Mouse (Mus musculus) ES-Bruce4 (cell line): Measurements from ENCODE around the gene Elob. TPM values are rescaled to one million over a fixed set of nuclear protein-coding genes. Genes with fewer than 3 reads are reported as not detected.

Experiments
- H3K27ac ChIP-seq: 2 replicates; pipeline ENCODE4 v1.5.1; 2012; ENCODE audit warnings: low read length, inconsistent platforms; ENCODE audit not compliant: insufficient read depth
- H3K27me3 ChIP-seq: 2 replicates; pipeline ENCODE4 v1.6.1; 2012; ENCODE audit warnings: mild to moderate bottlenecking, low read length, inconsistent platforms; ENCODE audit not compliant: control insufficient read depth, poor library complexity, insufficient read depth, severe bottlenecking
- H3K36me3 ChIP-seq: 2 replicates; pipeline ENCODE4 v1.6.1; 2012; ENCODE audit warnings: inconsistent platforms, mild to moderate bottlenecking, low read length, moderate library complexity; ENCODE audit not compliant: control insufficient read depth, poor library complexity, insufficient read depth, severe bottlenecking
- H3K4me1 ChIP-seq: one replicate; pipeline ENCODE4 v1.8.1; 2011; ENCODE audit warnings: low read length; ENCODE audit not compliant: control insufficient read depth, insufficient read depth
- H3K4me3 ChIP-seq: 2 replicates; pipeline ENCODE4 v1.5.1; 2011; ENCODE audit warnings: low read depth, mild to moderate bottlenecking, low read length
- H3K9ac ChIP-seq: 2 replicates; pipeline ENCODE4 v1.6.1; 2012; ENCODE audit warnings: low read depth, mild to moderate bottlenecking, inconsistent platforms; ENCODE audit not compliant: poor library complexity, severe bottlenecking
- H3K9me3 ChIP-seq: replicated peaks from 2 replicates; pipeline ENCODE4 v1.6.1; 2012; ENCODE audit warnings: mild to moderate bottlenecking, low read length, inconsistent platforms; ENCODE audit not compliant: control insufficient read depth, poor library complexity, insufficient read depth, severe bottlenecking
- CTCF ChIP-seq: IDR thresholded peaks from one replicate; pipeline ENCODE4 v1.8.1; 2011; ENCODE audit warnings: low read depth, low read length
- EP300 ChIP-seq: IDR thresholded peaks from 2 replicates; pipeline ENCODE4 v1.6.1; 2011; ENCODE audit warnings: low read depth, low read length; ENCODE audit not compliant: insufficient read depth
- POLR2A ChIP-seq: IDR thresholded peaks from one replicate; pipeline ENCODE4 v1.8.1; 2011; ENCODE audit warnings: low read length; ENCODE audit not compliant: insufficient read depth
- polyA plus RNA-seq: library from polyadenylated mRNA; stranded (reverse); fragments of >200 nt; gene quantifications from 2 replicates; pipeline ENCODE4 v1.2.4, GENCODE M21; 2011; ENCODE audit warnings: low read depth; ENCODE audit not compliant: missing spikeins, insufficient read depth, insufficient read length

Gene Elob
- polyA plus RNA-seq, 1 experiment, result 398 TPM

DNA sequence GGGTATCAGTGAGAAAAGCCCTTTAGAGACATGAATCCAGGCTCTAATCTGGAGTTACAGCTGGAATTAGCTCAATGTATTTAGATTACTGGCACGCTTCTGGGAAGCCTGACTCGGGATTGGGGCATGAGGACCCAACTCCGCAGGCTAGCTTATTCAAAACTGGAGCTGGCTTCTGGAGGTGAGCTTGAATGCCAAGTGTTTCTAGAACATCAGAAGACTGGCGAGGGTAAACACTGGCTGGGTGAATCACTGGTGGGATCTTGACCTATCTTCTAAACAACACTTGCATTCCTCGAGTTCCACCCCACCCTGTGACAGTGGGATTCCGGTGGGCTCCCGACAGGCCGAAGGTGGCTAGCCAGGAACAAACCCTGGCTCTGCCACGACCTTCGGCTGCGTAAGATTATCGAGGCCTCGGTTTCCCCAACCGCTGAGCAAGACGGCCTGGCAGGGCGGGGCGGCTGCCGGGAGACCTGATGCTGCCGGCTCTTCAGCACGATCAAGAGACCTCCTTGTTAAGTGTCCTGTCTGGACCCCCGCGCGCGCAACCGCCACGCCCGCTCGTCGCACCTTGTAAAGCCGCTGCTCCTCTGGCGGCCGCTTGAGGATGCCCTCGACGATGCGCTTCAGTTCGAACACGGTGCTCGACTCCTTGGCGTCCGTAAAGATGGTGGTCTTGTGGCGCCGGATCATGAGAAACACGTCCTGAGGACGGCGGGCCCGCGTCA is 500 bp downstream of the Elob start:
- H3K4me1 ChIP-seq, result no peaks in the 10 kb centered on the region
- peak overlapping the region; percentile 70 for H3K27ac ChIP-seq
- H3K27me3 ChIP-seq, result no peaks in the 10 kb centered on the region
- peak overlapping the region; percentile 98 for H3K4me3 ChIP-seq
- peak overlapping the region; percentile 94 for H3K9ac ChIP-seq
- H3K9me3 ChIP-seq, result no peaks in the 10 kb centered on the region
- TF ChIP-seq CTCF (no peak), POLR2A (no peak), EP300 (no peak)
- peaks cover 39% of the 10 kb centered on the region for H3K36me3 ChIP-seq

DNA sequence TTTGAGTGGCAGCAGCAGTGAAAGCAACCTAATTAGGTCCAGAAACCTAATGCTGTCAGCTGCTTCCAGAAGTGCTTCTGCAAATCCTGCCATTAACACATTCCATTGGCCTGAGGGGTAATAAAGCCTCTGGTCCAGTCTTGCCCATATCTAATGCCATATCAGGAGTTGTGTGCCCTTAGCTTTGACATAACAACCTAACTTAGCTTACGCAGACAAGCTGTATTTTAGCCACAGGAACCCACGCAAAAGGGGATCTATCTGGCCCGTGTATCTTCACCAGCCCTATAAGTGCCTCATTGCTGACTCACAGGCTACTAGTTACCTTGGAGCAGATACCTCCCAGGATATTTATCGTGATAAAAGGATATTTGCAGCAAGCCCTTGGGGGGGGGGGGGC is 3.3 kb downstream of the Elob start:
- peaks cover 5% of the 10 kb centered on the region for H3K4me1 ChIP-seq
- TF ChIP-seq CTCF (no peak), POLR2A (no peak), EP300 (no peak)
- H3K36me3 ChIP-seq, result peaks cover 65% of the 10 kb centered on the region
- H3K27ac ChIP-seq, result peak overlapping the region; percentile 74
- no peaks in the 10 kb centered on the region for H3K9me3 ChIP-seq
- H3K4me3 ChIP-seq, result no peak overlapping the region
- H3K27me3 ChIP-seq, result no peaks in the 10 kb centered on the region
- H3K9ac ChIP-seq, result no peak overlapping the region

DNA sequence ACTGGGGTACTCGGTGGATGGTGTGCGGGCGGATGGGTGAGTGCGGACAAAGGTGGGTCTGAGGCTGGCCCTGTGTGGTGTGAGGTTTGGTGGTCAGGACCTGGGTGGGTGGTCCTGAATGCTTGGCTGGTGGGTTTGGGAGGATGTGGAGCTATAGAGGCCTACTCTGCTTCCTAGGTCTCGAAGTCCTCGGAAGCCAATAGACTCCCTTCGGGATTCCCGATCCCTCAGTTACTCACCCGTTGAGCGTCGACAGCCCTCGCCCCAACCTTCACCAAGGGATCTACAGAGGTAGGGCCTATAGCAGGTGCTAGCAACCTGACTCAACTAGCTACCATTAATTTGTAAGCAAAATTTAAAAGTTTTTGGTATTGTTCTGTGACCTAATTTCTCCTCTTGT is 5.3 kb downstream of the Elob start:
- TF ChIP-seq POLR2A (no peak), CTCF (no peak), EP300 (no peak)

DNA sequence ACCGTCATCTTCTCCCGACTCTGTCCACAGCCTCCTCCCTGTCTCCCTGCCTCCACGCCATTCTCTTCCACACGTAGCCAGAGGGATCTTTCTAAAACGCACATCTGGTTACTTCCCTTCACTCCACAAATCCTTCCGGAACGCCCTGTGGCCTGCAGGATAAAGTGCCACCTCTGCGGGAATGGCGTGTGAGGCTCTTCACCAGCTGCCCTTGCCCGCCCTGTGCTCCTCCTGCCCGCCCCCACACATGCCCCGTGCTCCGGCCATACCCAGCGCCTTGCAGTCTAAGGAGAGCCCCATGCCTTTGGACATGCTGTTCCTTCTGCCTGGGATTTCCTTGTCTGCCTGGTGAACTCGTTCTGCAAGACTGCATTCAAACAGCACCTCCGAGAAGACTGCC is 5.9 kb downstream of the Elob start:
- Histone ChIP-seq H3K9me3 (peaks cover 14% of the 10 kb centered on the region), H3K27ac (peak overlapping the region; percentile 42), H3K9ac (no peak overlapping the region), H3K4me1 (peaks cover 8% of the 10 kb centered on the region), H3K36me3 (peaks cover 89% of the 10 kb centered on the region), H3K4me3 (no peak overlapping the region), H3K27me3 (no peaks in the 10 kb centered on the region)
- no peak for TF ChIP-seq POLR2A
- TF ChIP-seq EP300, result no peak
- TF ChIP-seq CTCF, result no peak

More for the DNA sequence above, 5.3 kb downstream of the Elob start:
- H3K9ac ChIP-seq, result no peak overlapping the region
- H3K9me3 ChIP-seq, result peaks cover 9% of the 10 kb centered on the region
- peak overlapping the region; percentile 42 for H3K27ac ChIP-seq
- H3K4me1 ChIP-seq, result peaks cover 8% of the 10 kb centered on the region
- H3K36me3 ChIP-seq, result peaks cover 83% of the 10 kb centered on the region
- no peaks in the 10 kb centered on the region for H3K27me3 ChIP-seq
- H3K4me3 ChIP-seq, result no peak overlapping the region

DNA sequence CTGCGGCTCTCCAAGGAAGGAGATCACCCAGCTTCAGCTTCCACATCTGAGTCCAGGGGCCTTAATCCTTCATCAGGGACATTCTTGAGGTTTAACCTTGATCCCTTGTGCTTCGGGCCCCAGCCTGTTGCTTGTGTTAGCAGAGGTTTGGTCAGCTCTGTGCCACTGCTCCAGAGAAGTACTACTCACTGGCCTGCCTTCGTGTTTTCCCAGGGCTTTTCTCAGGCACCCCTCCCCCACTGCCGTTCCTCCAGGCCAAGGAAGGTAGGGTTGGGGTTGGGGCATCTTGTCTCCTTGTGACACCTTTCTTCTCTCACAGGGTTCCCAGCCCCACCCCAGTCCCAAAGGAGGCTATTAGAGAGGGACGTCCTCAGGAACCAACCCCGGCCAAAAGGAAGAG is 6.8 kb downstream of the Elob start:
- H3K4me3 ChIP-seq, result no peak overlapping the region
- H3K27me3 ChIP-seq, result no peaks in the 10 kb centered on the region

DNA sequence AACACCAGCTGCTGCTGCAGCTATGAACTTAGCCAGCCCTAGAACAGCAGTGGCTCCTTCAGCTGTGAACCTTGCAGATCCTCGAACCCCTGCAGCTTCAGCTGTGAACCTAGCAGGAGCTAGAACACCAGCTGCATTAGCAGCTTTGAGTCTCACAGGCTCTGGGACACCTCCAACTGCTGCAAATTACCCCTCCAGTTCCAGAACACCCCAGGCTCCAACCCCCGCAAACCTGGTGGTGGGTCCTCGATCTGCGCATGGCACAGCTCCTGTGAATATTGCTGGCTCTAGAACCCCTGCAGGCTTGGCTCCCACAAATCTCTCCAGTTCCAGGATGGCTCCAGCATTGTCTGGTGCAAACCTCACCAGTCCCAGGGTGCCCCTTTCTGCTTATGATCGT is 8.2 kb downstream of the Elob start:
- Histone ChIP-seq H3K4me1 (peaks cover 8% of the 10 kb centered on the region), H3K4me3 (no peak overlapping the region), H3K27me3 (no peaks in the 10 kb centered on the region), H3K9me3 (peaks cover 37% of the 10 kb centered on the region), H3K36me3 (peaks cover 94% of the 10 kb centered on the region), H3K27ac (no peak overlapping the region), H3K9ac (no peak overlapping the region)
- TF ChIP-seq CTCF, result no peak
- TF ChIP-seq POLR2A, result no peak
- TF ChIP-seq EP300, result no peak

More for the DNA sequence above, 6.8 kb downstream of the Elob start:
- peaks cover 8% of the 10 kb centered on the region for H3K4me1 ChIP-seq
- H3K9me3 ChIP-seq, result peaks cover 24% of the 10 kb centered on the region
- no peak for TF ChIP-seq CTCF
- TF ChIP-seq EP300, result 0 out of 2 replicates have a peak, but pooled peaks have one; percentile 7
- TF ChIP-seq POLR2A, result no peak
- H3K27ac ChIP-seq, result peak overlapping the region; percentile 24
- H3K36me3 ChIP-seq, result peaks cover 94% of the 10 kb centered on the region
- no peak overlapping the region for H3K9ac ChIP-seq
